Mouse (Mus musculus) 416B (cell line): Measurements from ENCODE around the gene Faah.

ENCODE experiments used
- DNase-seq: peaks from one replicate; pipeline ENCODE4 v3.0.0; 2011; ENCODE audit warnings: low read depth

Faah gene

GRCm38 (mm10) chr4:115943669-115944314, 73.9 kb downstream of the Faah start:
- DNase-seq: no peak

- no peak for DNase-seq
Measured at GRCm38 (mm10) chr4:115941242-115941820, 76.4 kb downstream of the Faah start.

- DNase-seq: no peak
Measured at GRCm38 (mm10) chr4:115940681-115941080, 77.0 kb downstream of the Faah start.

- no peak for DNase-seq
Measured at GRCm38 (mm10) chr4:115939295-115940102, 78.2 kb downstream of the Faah start, which contains the start of gene Dmbx1. Gene Dmbx1, minus strand, starts transcription at chr4:115939926.

GRCm38 (mm10) chr4:115938276-115939160, 79.2 kb downstream of the Faah start:
- DNase-seq: no peak

GRCm38 (mm10) chr4:115937061-115937976, 80.4 kb downstream of the Faah start:
- no peak for DNase-seq

GRCm38 (mm10) chr4:115936646-115937045, 81.1 kb downstream of the Faah start:
- DNase-seq: no peak

- DNase-seq: no peak
Measured at GRCm38 (mm10) chr4:115935835-115936581, 81.7 kb downstream of the Faah start.

GRCm38 (mm10) chr4:115931556-115932088, 86.1 kb downstream of the Faah start:
- no peak for DNase-seq

- DNase-seq: no peak
Measured at GRCm38 (mm10) chr4:115927637-115928036, 90.1 kb downstream of the Faah start.

GRCm38 (mm10) chr4:115923262-115923880, 94.4 kb downstream of the Faah start:
- DNase-seq: no peak

- DNase-seq: peak; percentile 55
Measured at GRCm38 (mm10) chr4:115922688-115923087, 95.0 kb downstream of the Faah start.

GRCm38 (mm10) chr4:115919911-115920310, 97.8 kb downstream of the Faah start:
- no peak for DNase-seq
